Mouse (Mus musculus): ENCODE results near the gene Vmn2r1. TPM values are rescaled to one million over a fixed set of nuclear protein-coding genes. Genes with fewer than 3 reads are reported as not detected.
A peak's percentile ranks its signal among the peaks of the same experiment; 100 is the strongest.

Vmn2r1 gene
- 0.05 TPM in 1 of 2 replicates, not detected in the other for polyA plus RNA-seq (2015; fragmentation: Nextera tagmentation; extraction: Ambion mirVana)

- Histone ChIP-seq H3K4me3 (ENCODE audit: low read length) (no peak within 1 kb of the TSS), H3K4me2 (ENCODE audit: low read depth, low read length) (no peak within 1 kb of the TSS), H3K27me3 (replicated peaks; ENCODE audit: control insufficient read depth, insufficient read depth, low read length) (no peaks in the 10 kb centered on the region), H3K27ac (ENCODE audit: low read length) (no peak within 1 kb of the TSS), H3K4me1 (ENCODE audit: control insufficient read depth, insufficient read depth, low read length) (no peaks in the 10 kb centered on the region), H3K9ac (ENCODE audit: low read depth, low read length) (no peak within 1 kb of the TSS), H3K9me3 (ENCODE audit: control insufficient read depth, low read length) (no peaks in the 10 kb centered on the region), H3K36me3 (ENCODE audit: control insufficient read depth, insufficient read depth, low read length) (no peaks in the 10 kb centered on the region)
- ATAC-seq, result no peak
- WGBS, result 87% methylated on average over 4 of the region's 4 CpGs
Measured at GRCm38 (mm10) chr3:64081247-64081646, at the start of gene Vmn2r1. Vmn2r1 (plus strand) TSS chr3:64081547.

- Histone ChIP-seq H3K4me1 (ENCODE audit: control insufficient read depth, insufficient read depth, low read length) (no peaks in the 10 kb centered on the region), H3K9me3 (ENCODE audit: control insufficient read depth, low read length) (no peaks in the 10 kb centered on the region), H3K27me3 (replicated peaks; ENCODE audit: control insufficient read depth, insufficient read depth, low read length) (no peaks in the 10 kb centered on the region), H3K36me3 (ENCODE audit: control insufficient read depth, insufficient read depth, low read length) (no peaks in the 10 kb centered on the region), H3K27ac (ENCODE audit: low read length) (no peak overlapping the region), H3K9ac (ENCODE audit: low read depth, low read length) (no peak overlapping the region), H3K4me3 (ENCODE audit: low read length) (no peak overlapping the region), H3K4me2 (ENCODE audit: low read depth, low read length) (no peak overlapping the region)
- no peak for ATAC-seq
- WGBS, result 65% methylated on average over 7 of the region's 7 CpGs
Measured at GRCm38 (mm10) chr3:64038136-64038841, 43.1 kb upstream of the Vmn2r1 start.

GRCm38 (mm10) chr3:64039818-64040784, 41.2 kb upstream of the Vmn2r1 start:
- H3K9me3 ChIP-seq (ENCODE audit: control insufficient read depth, low read length), result no peaks in the 10 kb centered on the region
- no peaks in the 10 kb centered on the region for H3K27me3 ChIP-seq (replicated peaks; ENCODE audit: control insufficient read depth, insufficient read depth, low read length)
- H3K4me3 ChIP-seq (ENCODE audit: low read length), result peak overlapping the region; percentile 40
- no peak overlapping the region for H3K27ac ChIP-seq (ENCODE audit: low read length)
- peak overlapping the region; percentile 44 for H3K9ac ChIP-seq (ENCODE audit: low read depth, low read length)
- H3K36me3 ChIP-seq (ENCODE audit: control insufficient read depth, insufficient read depth, low read length), result no peaks in the 10 kb centered on the region
- H3K4me1 ChIP-seq (ENCODE audit: control insufficient read depth, insufficient read depth, low read length), result no peaks in the 10 kb centered on the region
- peak overlapping the region; percentile 81 for H3K4me2 ChIP-seq (ENCODE audit: low read depth, low read length)
- peak; percentile 91 for ATAC-seq
- 15% methylated on average over 25 of the region's 25 CpGs for whole genome bisulfite sequencing

- Histone ChIP-seq H3K36me3 (ENCODE audit: control insufficient read depth, insufficient read depth, low read length) (no peaks in the 10 kb centered on the region), H3K9ac (ENCODE audit: low read depth, low read length) (no peak overlapping the region), H3K4me2 (ENCODE audit: low read depth, low read length) (no peak overlapping the region), H3K9me3 (ENCODE audit: control insufficient read depth, low read length) (no peaks in the 10 kb centered on the region), H3K4me3 (ENCODE audit: low read length) (no peak overlapping the region), H3K27ac (ENCODE audit: low read length) (no peak overlapping the region), H3K27me3 (replicated peaks; ENCODE audit: control insufficient read depth, insufficient read depth, low read length) (no peaks in the 10 kb centered on the region), H3K4me1 (ENCODE audit: control insufficient read depth, insufficient read depth, low read length) (no peaks in the 10 kb centered on the region)
- WGBS, result 78% methylated on average over 1 of the region's 1 CpGs
- no peak for ATAC-seq
Measured at GRCm38 (mm10) chr3:64112707-64113106, 31.4 kb downstream of the Vmn2r1 start.

- Histone ChIP-seq H3K9me3 (ENCODE audit: control insufficient read depth, low read length) (no peaks in the 10 kb centered on the region), H3K4me1 (ENCODE audit: control insufficient read depth, insufficient read depth, low read length) (no peaks in the 10 kb centered on the region), H3K27me3 (replicated peaks; ENCODE audit: control insufficient read depth, insufficient read depth, low read length) (no peaks in the 10 kb centered on the region), H3K27ac (ENCODE audit: low read length) (no peak overlapping the region), H3K4me2 (ENCODE audit: low read depth, low read length) (no peak overlapping the region), H3K4me3 (ENCODE audit: low read length) (no peak overlapping the region), H3K9ac (ENCODE audit: low read depth, low read length) (no peak overlapping the region), H3K36me3 (ENCODE audit: control insufficient read depth, insufficient read depth, low read length) (no peaks in the 10 kb centered on the region)
- no peak for ATAC-seq
- WGBS, result 81% methylated on average over 11 of the region's 11 CpGs
Measured at GRCm38 (mm10) chr3:64113352-64114046, 32.2 kb downstream of the Vmn2r1 start.

- Histone ChIP-seq H3K4me2 (ENCODE audit: low read depth, low read length) (no peak within 1 kb of the TSS), H3K27me3 (replicated peaks; ENCODE audit: control insufficient read depth, insufficient read depth, low read length) (no peaks in the 10 kb centered on the region), H3K9me3 (ENCODE audit: control insufficient read depth, low read length) (no peaks in the 10 kb centered on the region), H3K9ac (ENCODE audit: low read depth, low read length) (no peak within 1 kb of the TSS), H3K27ac (ENCODE audit: low read length) (no peak within 1 kb of the TSS), H3K4me3 (ENCODE audit: low read length) (no peak within 1 kb of the TSS), H3K36me3 (ENCODE audit: control insufficient read depth, insufficient read depth, low read length) (no peaks in the 10 kb centered on the region), H3K4me1 (ENCODE audit: control insufficient read depth, insufficient read depth, low read length) (no peaks in the 10 kb centered on the region)
- ATAC-seq, result no peak
- WGBS, result 88% methylated on average over 2 of the region's 2 CpGs
Measured at GRCm38 (mm10) chr3:64141878-64142508, 60.6 kb downstream of the Vmn2r1 start, which contains the start of gene Vmn2r2. Vmn2r2 (minus strand) TSS chr3:64141928.

Other genes with a start within 250 kb of the Vmn2r1 start
- gene Plch1, start 182.1 kb upstream of the Vmn2r1 start, polyA plus RNA-seq (2015; fragmentation: Nextera tagmentation; extraction: Ambion mirVana), result 4.8 and 5.4 TPM in 2 replicates
- 4.6 and 4.7 TPM in 2 replicates for gene E130311K13Rik, start 152.1 kb upstream of the Vmn2r1 start, polyA plus RNA-seq (2015; fragmentation: Nextera tagmentation; extraction: Ambion mirVana)
- gene Slc33a1, start 116.8 kb upstream of the Vmn2r1 start, polyA plus RNA-seq (2015; fragmentation: Nextera tagmentation; extraction: Ambion mirVana), result 27.9 and 30.7 TPM in 2 replicates
- 30.3 and 33.5 TPM in 2 replicates for gene Gmps, start 105.4 kb upstream of the Vmn2r1 start, polyA plus RNA-seq (2015; fragmentation: Nextera tagmentation; extraction: Ambion mirVana)
- not detected in 2 replicates for gene Vmn2r2, start 60.4 kb downstream of the Vmn2r1 start, polyA plus RNA-seq (2015; fragmentation: Nextera tagmentation; extraction: Ambion mirVana)
- 0.01 and 0.02 TPM in 2 replicates for gene Vmn2r3, start 208.2 kb downstream of the Vmn2r1 start, polyA plus RNA-seq (2015; fragmentation: Nextera tagmentation; extraction: Ambion mirVana)